Mouse (Mus musculus): ENCODE results near the gene Msmb.
"Not testable (repeated sequence)": the region's sequence is repeated elsewhere in the genome, so short reads cannot be mapped to it uniquely, and the experiment has no call there.

Msmb gene

GRCm38 (mm10) chr14:32146578-32146977 lies 4.8 kb downstream of the Msmb start:
- no peak for DNase-seq

- DNase-seq = no peak
These were observed 9.0 kb downstream of the Msmb start for GRCm38 (mm10) chr14:32150872-32151271.

GRCm38 (mm10) chr14:32152243-32152965 lies 10.6 kb downstream of the Msmb start:
- no peak for DNase-seq

- DNase-seq = no peak
These were observed 11.3 kb downstream of the Msmb start for GRCm38 (mm10) chr14:32153156-32153555.

GRCm38 (mm10) chr14:32154758-32155157 lies 12.9 kb downstream of the Msmb start:
- no peak for DNase-seq

- peak in 1 of 2 experiments; percentile 9 for DNase-seq
These were observed 17.4 kb downstream of the Msmb start for GRCm38 (mm10) chr14:32159150-32159670.

GRCm38 (mm10) chr14:32159690-32160246 lies 17.9 kb downstream of the Msmb start, which contains the start of gene Ncoa4:
Gene Ncoa4 (plus strand): TSS chr14:32159865.
- peak; percentile 98 for DNase-seq

GRCm38 (mm10) chr14:32160563-32160962 lies 18.7 kb downstream of the Msmb start:
- DNase-seq = no peak

- peak in 1 of 2 experiments; percentile 27 for DNase-seq
These were observed 19.5 kb downstream of the Msmb start for GRCm38 (mm10) chr14:32161090-32161885.

- DNase-seq = no peak
These were observed 20.4 kb downstream of the Msmb start for GRCm38 (mm10) chr14:32162231-32162630.

- no peak for DNase-seq
These were observed 21.5 kb downstream of the Msmb start for GRCm38 (mm10) chr14:32163203-32163888.

- no peak for DNase-seq
These were observed 22.6 kb downstream of the Msmb start for GRCm38 (mm10) chr14:32164173-32165051.

- peak; percentile 82 to 88 for DNase-seq
These were observed 23.6 kb downstream of the Msmb start for GRCm38 (mm10) chr14:32165278-32166061.

- DNase-seq = no peak
These were observed 24.2 kb downstream of the Msmb start for GRCm38 (mm10) chr14:32166062-32166441.

- DNase-seq = peak; percentile 58 to 76
These were observed 25.0 kb downstream of the Msmb start for GRCm38 (mm10) chr14:32166840-32167239.

GRCm38 (mm10) chr14:32167326-32167725 lies 25.5 kb downstream of the Msmb start:
- no peak for DNase-seq

- no peak for DNase-seq
These were observed 26.9 kb downstream of the Msmb start for GRCm38 (mm10) chr14:32168653-32169231.

- no peak for DNase-seq
These were observed 28.3 kb downstream of the Msmb start for GRCm38 (mm10) chr14:32170137-32170536.

GRCm38 (mm10) chr14:32175310-32175709 lies 33.5 kb downstream of the Msmb start:
- DNase-seq = no peak

- DNase-seq = not testable (repeated sequence)
These were observed 34.8 kb downstream of the Msmb start for GRCm38 (mm10) chr14:32176590-32176989.

All from lung, adult 18-20 months (tissue).